Comparison of ENCODE assay signal across 13 mouse cellular contexts in the genomic region with DNA sequence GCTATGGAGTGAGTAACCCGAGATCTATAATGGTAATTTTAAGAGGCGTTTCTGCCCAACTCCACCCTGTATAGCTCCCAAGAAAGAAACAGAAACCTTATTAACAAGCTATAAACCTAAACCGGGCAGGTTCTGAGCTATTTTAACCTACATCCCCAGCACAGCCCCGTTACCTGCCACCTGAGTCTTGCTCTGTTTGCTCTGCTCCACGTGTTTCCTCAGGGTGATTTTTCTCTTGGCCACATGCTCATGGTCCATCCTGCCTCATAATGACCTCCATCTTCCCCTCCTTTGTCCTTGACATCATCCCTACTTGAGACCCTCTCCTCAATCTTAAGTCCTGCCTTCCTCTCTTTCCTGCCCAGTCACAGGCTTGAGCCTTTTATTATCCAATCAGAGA. TPM values are rescaled to one million over a fixed set of nuclear protein-coding genes. Genes with fewer than 3 reads are reported as not detected.
DNase-seq lines count a peak whose midpoint lies in the region; ATAC-seq and TF ChIP-seq lines count a peak whose summit lies in the region.
"Had no signal": no experiment of that assay in that cellular context is flagged by ENCODE, and none has a peak within 500 bp of the region (broad histone marks: within the 10 kb centered on the region; RNA-seq: fewer than 3 reads in every experiment).

No protein-coding gene starts in this region.

- 81% methylated on average over 5 of the region's 5 CpGs for WGBS in heart, embryonic 15.5 days
- 94% methylated on average over 5 of the region's 5 CpGs for WGBS in midbrain, embryonic 12.5 days
- WGBS in midbrain, postnatal 0 days: 92% methylated on average over 5 of the region's 5 CpGs
- WGBS in intestine, postnatal 0 days: 69% methylated on average over 5 of the region's 5 CpGs
- WGBS in neural tube, embryonic 15.5 days: 97% methylated on average over 5 of the region's 5 CpGs

- no peak for ATAC-seq in heart, embryonic 15.5 days (replicated peaks; ENCODE audit: insufficient number of reproducible peaks, insufficient read depth, low FRiP score, low read depth)
- no peak for ATAC-seq in midbrain, embryonic 12.5 days (ENCODE audit: low FRiP score, low read depth)
- ATAC-seq in midbrain, postnatal 0 days (ENCODE audit: low FRiP score): no peak
- no peak for ATAC-seq in intestine, postnatal 0 days
- no peak for ATAC-seq in neural tube, embryonic 15.5 days (ENCODE audit: low FRiP score)

- H3K36me3 ChIP-seq in heart, embryonic 15.5 days: no peaks in the 10 kb centered on the region
- peaks cover 33% of the 10 kb centered on the region for H3K36me3 ChIP-seq in midbrain, embryonic 12.5 days
- H3K36me3 ChIP-seq in midbrain, postnatal 0 days (ENCODE audit: insufficient read depth, low read length): no peaks in the 10 kb centered on the region
- H3K36me3 ChIP-seq in intestine, postnatal 0 days (ENCODE audit: control insufficient read depth, insufficient read depth): peaks cover 4% of the 10 kb centered on the region; the same call in 1 of the 2 replicates
- H3K36me3 ChIP-seq in neural tube, embryonic 15.5 days: no peaks in the 10 kb centered on the region

- no peak overlapping the region for H3K27ac ChIP-seq in heart, embryonic 15.5 days
- H3K27ac ChIP-seq in midbrain, embryonic 12.5 days (replicated peaks): no peak overlapping the region
- H3K27ac ChIP-seq in midbrain, postnatal 0 days (ENCODE audit: low read depth, low read length): no peak overlapping the region
- H3K27ac ChIP-seq in intestine, postnatal 0 days (ENCODE audit: low read depth, low read length): no peak overlapping the region
- no peak overlapping the region for H3K27ac ChIP-seq in neural tube, embryonic 15.5 days (replicated peaks)
- H3K27ac ChIP-seq: kidney, postnatal 0 days had no signal

- no peak overlapping the region for H3K9ac ChIP-seq in heart, embryonic 15.5 days
- no peak overlapping the region for H3K9ac ChIP-seq in midbrain, embryonic 12.5 days (replicated peaks)
- no peak overlapping the region for H3K9ac ChIP-seq in midbrain, postnatal 0 days (replicated peaks; ENCODE audit: low read length, poor library complexity, severe bottlenecking)
- H3K9ac ChIP-seq in intestine, postnatal 0 days (ENCODE audit: low read depth, low read length): no peak overlapping the region
- H3K9ac ChIP-seq in neural tube, embryonic 15.5 days (replicated peaks): 0 out of 2 replicates have a peak overlapping the region, but pooled peaks have one; percentile 20

- peaks cover 43% of the 10 kb centered on the region for H3K4me1 ChIP-seq in heart, embryonic 15.5 days (replicated peaks)
- H3K4me1 ChIP-seq in midbrain, embryonic 12.5 days: peaks cover 23% of the 10 kb centered on the region
- 0 out of 2 replicates have a peak, but pooled peaks cover 4% of the 10 kb centered on the region for H3K4me1 ChIP-seq in midbrain, postnatal 0 days (ENCODE audit: insufficient read depth, low read length)
- H3K4me1 ChIP-seq in intestine, postnatal 0 days (replicated peaks; ENCODE audit: control insufficient read depth, insufficient read depth, low read length): 0 out of 2 replicates have a peak, but pooled peaks cover 3% of the 10 kb centered on the region
- H3K4me1 ChIP-seq in neural tube, embryonic 15.5 days: peaks cover 10% of the 10 kb centered on the region

- TF ChIP-seq CTCF in midbrain, postnatal 0 days (IDR thresholded peaks at IDR 0.05): no peak
- TF ChIP-seq CTCF in intestine, postnatal 0 days (IDR thresholded peaks at IDR 0.05; ENCODE audit: low read depth): no peak

- no peaks in the 10 kb centered on the region for H3K27me3 ChIP-seq in heart, embryonic 15.5 days
- no peaks in the 10 kb centered on the region for H3K27me3 ChIP-seq in midbrain, embryonic 12.5 days
- no peaks in the 10 kb centered on the region for H3K27me3 ChIP-seq in midbrain, postnatal 0 days (ENCODE audit: insufficient read depth, low read length)
- no peaks in the 10 kb centered on the region for H3K27me3 ChIP-seq in intestine, postnatal 0 days (replicated peaks; ENCODE audit: control insufficient read depth, insufficient read depth, low read length)
- H3K27me3 ChIP-seq in neural tube, embryonic 15.5 days (replicated peaks): no peaks in the 10 kb centered on the region

- no peak overlapping the region for H3K4me3 ChIP-seq in heart, embryonic 15.5 days
- no peak overlapping the region for H3K4me3 ChIP-seq in midbrain, embryonic 12.5 days
- no peak overlapping the region for H3K4me3 ChIP-seq in midbrain, postnatal 0 days (ENCODE audit: low read depth, low read length)
- H3K4me3 ChIP-seq in intestine, postnatal 0 days (ENCODE audit: low read depth, low read length): no peak overlapping the region
- H3K4me3 ChIP-seq in neural tube, embryonic 15.5 days (replicated peaks): no peak overlapping the region

- intact Hi-C loops in heart, postnatal 25 days (cut with DNase I): no loop called here

- DNase-seq in heart, postnatal 25 days (ENCODE audit: low spot score): no peak
- no peak for DNase-seq in midbrain, postnatal 0 days (ENCODE audit: low spot score)
- DNase-seq in cerebellum, postnatal 4 days (ENCODE audit: low spot score in 2 of 2): no peak
- DNase-seq: adrenal gland, postnatal 36 days; cerebellum, adult 11-12 months; heart, postnatal 36 days; lung, postnatal 36 days; thymus, postnatal 14 days had no signal

- no peaks in the 10 kb centered on the region for H3K9me3 ChIP-seq in heart, embryonic 15.5 days (replicated peaks)
- no peaks in the 10 kb centered on the region for H3K9me3 ChIP-seq in midbrain, embryonic 12.5 days
- no peaks in the 10 kb centered on the region for H3K9me3 ChIP-seq in midbrain, postnatal 0 days (ENCODE audit: low read length)
- no peaks in the 10 kb centered on the region for H3K9me3 ChIP-seq in intestine, postnatal 0 days (ENCODE audit: control insufficient read depth)
- H3K9me3 ChIP-seq in neural tube, embryonic 15.5 days (replicated peaks): no peaks in the 10 kb centered on the region

- H3K4me2 ChIP-seq in heart, embryonic 15.5 days: peak overlapping the region; percentile 94; the same call in 1 of the 2 replicates
- peak overlapping the region; percentile 4 for H3K4me2 ChIP-seq in midbrain, embryonic 12.5 days (replicated peaks)
- no peak overlapping the region for H3K4me2 ChIP-seq in midbrain, postnatal 0 days (ENCODE audit: low read depth, low read length, poor library complexity, severe bottlenecking)
- 0 out of 2 replicates have a peak overlapping the region, but pooled peaks have one; percentile 21 for H3K4me2 ChIP-seq in intestine, postnatal 0 days (replicated peaks; ENCODE audit: low read depth)
- H3K4me2 ChIP-seq in neural tube, embryonic 15.5 days: no peak overlapping the region

RNA-seq across cellular contexts. Expression of a gene that starts 3.9 kb away (rescaled TPM):
- polyA plus RNA-seq in heart, embryonic 15.5 days (2015; fragmentation: Nextera tagmentation; extraction: Ambion mirVana): 10.0 and 11.4 TPM in 2 replicates
- under 1 TPM; 0.17 to 0.34 TPM for total RNA-seq in heart, postnatal 25 days (2021)
- 15.5 TPM in 2 replicates for polyA plus RNA-seq in midbrain, embryonic 12.5 days (2016; fragmentation: Nextera tagmentation; extraction: Ambion mirVana)
- total RNA-seq in midbrain, postnatal 0 days (2014; rRNA removed): 0.60 and 1.4 TPM in 2 replicates
- polyA plus RNA-seq in midbrain, postnatal 0 days (2015; fragmentation: Nextera tagmentation; extraction: Ambion mirVana): 0.97 and 1.3 TPM in 2 replicates
- polyA plus RNA-seq in intestine, postnatal 0 days (2015; fragmentation: Nextera tagmentation; extraction: Ambion mirVana): 5.7 and 7.3 TPM in 2 replicates
- polyA plus RNA-seq in neural tube, embryonic 15.5 days (2015; fragmentation: Nextera tagmentation; extraction: Ambion mirVana): 2.4 and 5.7 TPM in 2 replicates

RNA-seq across cellular contexts. Expression of a gene that starts 26.0 kb away (rescaled TPM):
- polyA plus RNA-seq in heart, embryonic 15.5 days (2015; fragmentation: Nextera tagmentation; extraction: Ambion mirVana): 2.0 TPM in 2 replicates
- 10 to 100 TPM; 13.0 to 13.3 TPM for total RNA-seq in heart, postnatal 25 days (2021)
- 0.09 and 0.12 TPM in 2 replicates for polyA plus RNA-seq in midbrain, embryonic 12.5 days (2016; fragmentation: Nextera tagmentation; extraction: Ambion mirVana)
- 1.1 TPM in 1 of 2 replicates, not detected in the other for total RNA-seq in midbrain, postnatal 0 days (2014; rRNA removed)
- 0.28 and 0.50 TPM in 2 replicates for polyA plus RNA-seq in midbrain, postnatal 0 days (2015; fragmentation: Nextera tagmentation; extraction: Ambion mirVana)
- 0.04 and 0.08 TPM in 2 replicates for polyA plus RNA-seq in intestine, postnatal 0 days (2015; fragmentation: Nextera tagmentation; extraction: Ambion mirVana)
- polyA plus RNA-seq in neural tube, embryonic 15.5 days (2015; fragmentation: Nextera tagmentation; extraction: Ambion mirVana): 0.72 and 0.84 TPM in 2 replicates

RNA-seq across cellular contexts. Expression of a gene that starts 42.6 kb away (rescaled TPM):
- 90.7 and 98.9 TPM in 2 replicates for polyA plus RNA-seq in heart, embryonic 15.5 days (2015; fragmentation: Nextera tagmentation; extraction: Ambion mirVana)
- 10 to 100 TPM; 78.3 to 84.4 TPM for total RNA-seq in heart, postnatal 25 days (2021)
- 119 and 123 TPM in 2 replicates for polyA plus RNA-seq in midbrain, embryonic 12.5 days (2016; fragmentation: Nextera tagmentation; extraction: Ambion mirVana)
- total RNA-seq in midbrain, postnatal 0 days (2014; rRNA removed): 141 and 143 TPM in 2 replicates
- polyA plus RNA-seq in midbrain, postnatal 0 days (2015; fragmentation: Nextera tagmentation; extraction: Ambion mirVana): 169 and 182 TPM in 2 replicates
- polyA plus RNA-seq in intestine, postnatal 0 days (2015; fragmentation: Nextera tagmentation; extraction: Ambion mirVana): 114 and 120 TPM in 2 replicates
- 136 and 148 TPM in 2 replicates for polyA plus RNA-seq in neural tube, embryonic 15.5 days (2015; fragmentation: Nextera tagmentation; extraction: Ambion mirVana)

RNA-seq across cellular contexts. Expression of a gene that starts 42.7 kb away (rescaled TPM):
- 222 and 231 TPM in 2 replicates for polyA plus RNA-seq in heart, embryonic 15.5 days (2015; fragmentation: Nextera tagmentation; extraction: Ambion mirVana)
- 10 to 100 TPM; 45.9 to 50.0 TPM for total RNA-seq in heart, postnatal 25 days (2021)
- 172 and 182 TPM in 2 replicates for polyA plus RNA-seq in midbrain, embryonic 12.5 days (2016; fragmentation: Nextera tagmentation; extraction: Ambion mirVana)
- 43.8 and 55.6 TPM in 2 replicates for total RNA-seq in midbrain, postnatal 0 days (2014; rRNA removed)
- polyA plus RNA-seq in midbrain, postnatal 0 days (2015; fragmentation: Nextera tagmentation; extraction: Ambion mirVana): 91.0 and 100 TPM in 2 replicates
- 215 and 217 TPM in 2 replicates for polyA plus RNA-seq in intestine, postnatal 0 days (2015; fragmentation: Nextera tagmentation; extraction: Ambion mirVana)
- polyA plus RNA-seq in neural tube, embryonic 15.5 days (2015; fragmentation: Nextera tagmentation; extraction: Ambion mirVana): 118 and 133 TPM in 2 replicates

RNA-seq across cellular contexts. Expression of a gene that starts 43.8 kb away (rescaled TPM):
- 0.30 and 1.8 TPM in 2 replicates for polyA plus RNA-seq in heart, embryonic 15.5 days (2015; fragmentation: Nextera tagmentation; extraction: Ambion mirVana)
- total RNA-seq in heart, postnatal 25 days (2021): under 1 TPM; 0.08 to 0.16 TPM
- 0.39 and 0.42 TPM in 2 replicates for polyA plus RNA-seq in midbrain, embryonic 12.5 days (2016; fragmentation: Nextera tagmentation; extraction: Ambion mirVana)
- 0.05 TPM in 1 of 2 replicates, not detected in the other for total RNA-seq in midbrain, postnatal 0 days (2014; rRNA removed)
- polyA plus RNA-seq in midbrain, postnatal 0 days (2015; fragmentation: Nextera tagmentation; extraction: Ambion mirVana): 0.09 and 0.10 TPM in 2 replicates
- 0.30 and 0.31 TPM in 2 replicates for polyA plus RNA-seq in intestine, postnatal 0 days (2015; fragmentation: Nextera tagmentation; extraction: Ambion mirVana)
- polyA plus RNA-seq in neural tube, embryonic 15.5 days (2015; fragmentation: Nextera tagmentation; extraction: Ambion mirVana): 0.19 and 2.7 TPM in 2 replicates

Comparison
In these comparisons a context has a peak if more than half of its experiments do, and no peak if none do; other contexts are left out.
1. H3K4me2 ChIP-seq: peak in heart, embryonic 15.5 days (single experiment), midbrain, embryonic 12.5 days (single experiment) and intestine, postnatal 0 days (single experiment); none in midbrain, postnatal 0 days (single experiment) and neural tube, embryonic 15.5 days (single experiment).